Mouse (Mus musculus) ES-E14 (cell line): Measurements from ENCODE around the gene Dsn1.

Source experiments
- HCFC1 ChIP-seq: IDR thresholded peaks from 2 replicates; pipeline ENCODE4 v1.6.1; 2012; ENCODE audit warnings: low read length, inconsistent platforms, borderline replicate concordance; ENCODE audit not compliant: insufficient read depth
- ZC3H11A ChIP-seq: IDR thresholded peaks from 2 replicates; pipeline ENCODE4 v1.6.1; 2012; ENCODE audit warnings: low read depth, mild to moderate bottlenecking, inconsistent platforms, low read length, borderline replicate concordance
- ZNF384 ChIP-seq: IDR thresholded peaks from 2 replicates; pipeline ENCODE4 v1.6.1; 2012; ENCODE audit warnings: low read depth, low read length, inconsistent platforms

- TF ChIP-seq ZC3H11A (no peak), ZNF384 (no peak), HCFC1 (no peak)
Observed at GRCm38 (mm10) chr2:156951301-156952094, 55.5 kb downstream of the Dsn1 start.
